Mouse (Mus musculus) myocyte (in vitro differentiated cells): Measurements from ENCODE around the gene Rab26.

ENCODE experiments used
- CEBPB ChIP-seq: IDR thresholded peaks from 2 replicates; pipeline ENCODE4 v1.6.1; 2011; ENCODE audit warnings: mild to moderate bottlenecking, moderate library complexity; ENCODE audit not compliant: poor library complexity, insufficient read depth, severe bottlenecking
- E2F4 ChIP-seq: IDR thresholded peaks from one replicate; pipeline ENCODE4 v1.6.1; 2011; ENCODE audit warnings: mild to moderate bottlenecking, control low read depth, moderate library complexity; ENCODE audit not compliant: insufficient read depth
- POLR2A ChIP-seq: IDR thresholded peaks from one replicate; pipeline ENCODE4 v1.6.1; 2011; ENCODE audit warnings: low read depth, mild to moderate bottlenecking, control low read depth, moderate library complexity; ENCODE audit not compliant: insufficient read length
- REST ChIP-seq: IDR thresholded peaks from one replicate; pipeline ENCODE4 v1.6.1; 2011; ENCODE audit warnings: mild to moderate bottlenecking, control low read depth, moderate library complexity; ENCODE audit not compliant: insufficient read depth, insufficient read length
- SRF ChIP-seq: IDR thresholded peaks from one replicate; pipeline ENCODE4 v1.6.1; 2011; ENCODE audit warnings: low read depth; ENCODE audit not compliant: control insufficient read depth, insufficient read length
- TCF12 ChIP-seq: IDR thresholded peaks from one replicate; pipeline ENCODE4 v1.6.1; 2011; ENCODE audit warnings: mild to moderate bottlenecking, control low read depth; ENCODE audit not compliant: poor library complexity, insufficient read depth, severe bottlenecking

DNA sequence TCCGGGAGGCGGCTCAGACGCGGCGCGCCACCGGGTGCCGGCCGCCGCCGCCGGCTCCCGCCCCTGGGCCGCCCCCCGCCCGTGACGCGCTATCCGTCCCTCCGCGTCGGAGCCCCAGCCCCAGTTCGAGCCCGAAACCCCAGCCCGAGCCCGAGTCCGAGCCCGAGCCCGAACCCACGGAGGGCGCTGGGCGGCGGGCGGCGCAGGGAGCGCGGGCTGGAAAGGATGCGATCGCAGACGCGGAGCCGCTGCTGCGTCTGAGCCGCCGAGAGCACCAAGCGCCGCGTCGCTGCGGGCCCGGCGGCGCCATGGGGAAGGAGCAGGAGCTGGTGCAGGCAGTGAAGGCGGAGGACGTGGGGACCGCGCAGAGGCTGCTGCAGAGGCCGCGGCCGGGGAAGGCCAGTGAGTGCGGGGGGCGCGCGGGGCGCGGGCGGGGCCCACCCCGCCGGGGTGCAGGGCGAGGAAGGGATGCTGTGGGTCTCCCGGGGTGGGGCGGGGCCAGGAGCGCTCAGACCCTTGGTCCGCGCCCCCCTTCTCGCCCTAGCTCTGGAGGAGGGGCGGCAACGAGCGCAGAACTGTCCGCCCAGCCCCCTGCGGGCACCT is 45.2 kb downstream of the Rab26 start:
- no peak for TF ChIP-seq POLR2A
- no peak for TF ChIP-seq TCF12
- no peak for TF ChIP-seq REST
- TF ChIP-seq CEBPB = no peak
- no peak for TF ChIP-seq SRF
- no peak for TF ChIP-seq E2F4
